Mouse (Mus musculus) midbrain, postnatal 0 days (tissue): ENCODE data around the gene Adam23. TPM values are rescaled to one million over a fixed set of nuclear protein-coding genes. Genes with fewer than 3 reads are reported as not detected.
"Not testable (repeated sequence)": the region's sequence is repeated elsewhere in the genome, so short reads cannot be mapped to it uniquely, and the experiment has no call there.

Experiments used
- ATAC-seq: fragments of 200-750 bp; cut with Nextera tagmentation; 2 replicates; pipeline ENCODE4 v1.8.0; 2017; ENCODE audit warnings: moderate number of reproducible peaks, mild to moderate bottlenecking, moderate TSS enrichment, moderate library complexity; ENCODE audit not compliant: low FRiP score
- DNase-seq: peaks from one replicate; pipeline ENCODE4 v3.0.0-alpha.2; 2015; ENCODE audit warnings: low spot score
- H3K27ac ChIP-seq: fragments of 300-500 bp; sonication (generic); 2 replicates; pipeline ENCODE4 v1.5.1; 2014; ENCODE audit warnings: low read depth, mild to moderate bottlenecking, low read length, mixed read lengths
- H3K27me3 ChIP-seq: fragments of 300-500 bp; sonication (generic); 2 replicates; pipeline ENCODE4 v1.6.1; 2014; ENCODE audit warnings: low read length, control low read depth, mixed read lengths; ENCODE audit not compliant: insufficient read depth
- H3K36me3 ChIP-seq: fragments of 300-500 bp; sonication (generic); 2 replicates; pipeline ENCODE4 v1.6.1; 2014; ENCODE audit warnings: low read length, control low read depth, mixed read lengths; ENCODE audit not compliant: insufficient read depth
- H3K4me1 ChIP-seq: fragments of 300-500 bp; sonication (generic); 2 replicates; pipeline ENCODE4 v1.6.1; 2014; ENCODE audit warnings: mild to moderate bottlenecking, control low read depth, antibody characterized with exemption, low read length, mixed read lengths; ENCODE audit not compliant: insufficient read depth
- H3K4me2 ChIP-seq: fragments of 300-500 bp; sonication (generic); 2 replicates; pipeline ENCODE4 v1.6.1; 2014; ENCODE audit warnings: low read depth, mild to moderate bottlenecking, low read length, mixed read lengths; ENCODE audit not compliant: poor library complexity, severe bottlenecking
- H3K4me3 ChIP-seq: fragments of 300-500 bp; sonication (generic); 2 replicates; pipeline ENCODE4 v1.5.1; 2014; ENCODE audit warnings: low read depth, mild to moderate bottlenecking, low read length, moderate library complexity
- H3K9ac ChIP-seq: fragments of 300-500 bp; sonication (generic); replicated peaks from 2 replicates; pipeline ENCODE4 v1.6.1; 2014; ENCODE audit warnings: mild to moderate bottlenecking, low read length, moderate library complexity, mixed read lengths; ENCODE audit not compliant: poor library complexity, severe bottlenecking
- H3K9me3 ChIP-seq: fragments of 300-500 bp; sonication (generic); 2 replicates; pipeline ENCODE4 v1.6.1; 2016; ENCODE audit warnings: low read length, control low read depth
- CTCF ChIP-seq: IDR thresholded peaks from 2 replicates; pipeline ENCODE4 v1.5.1; 2016; ENCODE audit warnings: antibody characterized with exemption, mild to moderate bottlenecking
- WGBS: fragments of 180-500 bp; shearing (Covaris S2); extraction: QIAGEN DNeasy Blood & Tissue Kit; methylation state at CpG from one replicate; pipeline ENCODE4 v1.1.7; 2014; 5-methylcytosine and 5-hydroxymethylcytosine counted together
- polyA plus RNA-seq: library from polyadenylated mRNA; unstranded; fragments of >200 nt; fragmentation: Nextera tagmentation; extraction: Ambion mirVana; gene quantifications from 2 replicates; pipeline ENCODE4 v1.2.1, GENCODE M21; 2015
- total RNA-seq: library from RNA; depleted of rRNA; stranded (reverse); fragments of >200 nt; gene quantifications from 2 replicates; pipeline ENCODE4 v1.2.3, GENCODE M21; 2014

Adam23 gene
- total and polyA plus RNA-seq, 2 experiments from 2014 or later, result 19.5 to 65.3 TPM

DNA sequence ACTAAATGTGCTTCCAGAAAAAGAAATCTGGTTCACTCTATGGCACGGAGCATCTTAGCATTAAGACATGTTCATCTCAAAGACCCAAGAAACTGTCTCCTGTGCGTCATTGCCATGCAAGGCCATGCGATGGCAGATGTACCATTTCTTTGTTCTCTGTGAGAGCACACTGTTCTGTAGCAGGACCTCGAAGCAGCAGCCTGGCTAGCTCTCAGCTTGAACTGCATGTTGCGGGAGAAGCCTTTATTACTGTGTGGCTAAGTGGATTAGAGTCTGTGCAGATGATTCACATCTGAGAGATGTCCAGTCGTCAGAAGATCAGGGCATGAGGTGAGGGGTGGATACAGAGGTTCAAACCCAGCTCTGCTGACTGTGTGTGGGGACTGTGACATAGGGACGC, 141.2 kb downstream of the Adam23 start:
- 0 out of 2 replicates have a peak, but pooled peaks have one; percentile 44 for ATAC-seq
- TF ChIP-seq CTCF, result peak; percentile 16; the same call in 1 of the 2 replicates
- WGBS, result 37% methylated on average over 7 of the region's 7 CpGs

DNA sequence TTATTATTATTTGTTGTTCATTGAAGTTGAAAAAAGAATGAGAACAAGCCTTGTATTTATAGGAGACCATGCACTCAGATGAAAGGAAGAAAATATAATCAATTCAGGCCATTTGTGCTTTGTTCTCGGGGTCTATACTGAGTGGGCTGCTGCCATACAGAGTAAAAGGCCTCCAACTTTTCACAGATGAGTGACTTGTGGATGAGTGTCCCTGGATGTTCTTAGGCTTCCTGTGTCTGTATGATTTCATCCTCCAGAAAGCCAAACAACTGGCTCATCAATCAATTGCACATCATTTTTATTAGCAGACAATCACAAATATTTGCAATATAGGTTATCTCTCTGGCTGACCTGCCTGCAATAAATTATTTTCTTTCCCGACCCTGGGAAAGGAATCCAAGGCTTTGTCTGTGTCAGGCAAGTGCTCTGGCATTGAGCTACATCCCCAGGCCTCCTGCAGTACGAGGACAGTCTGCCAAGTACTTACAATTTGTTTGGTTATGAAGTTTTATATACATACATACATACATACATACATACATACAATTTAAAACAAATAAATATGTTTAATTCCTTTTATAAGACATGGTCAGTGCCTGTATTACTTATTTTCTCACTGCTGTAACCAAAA, 158.3 kb downstream of the Adam23 start:
- 56% methylated on average over 3 of the region's 3 CpGs for WGBS
- H3K9me3 ChIP-seq, result no peaks in the 10 kb centered on the region
- H3K4me3 ChIP-seq, result no peak overlapping the region
- no peak for ATAC-seq
- DNase-seq, result no peak
- no peak overlapping the region for H3K4me2 ChIP-seq
- H3K27me3 ChIP-seq, result no peaks in the 10 kb centered on the region
- H3K9ac ChIP-seq, result no peak overlapping the region
- H3K27ac ChIP-seq, result no peak overlapping the region
- no peaks in the 10 kb centered on the region for H3K4me1 ChIP-seq
- H3K36me3 ChIP-seq, result no peaks in the 10 kb centered on the region
- TF ChIP-seq CTCF, result no peak

More for the DNA sequence above, 141.2 kb downstream of the Adam23 start:
- Histone ChIP-seq H3K36me3 (no peaks in the 10 kb centered on the region), H3K9me3 (no peaks in the 10 kb centered on the region), H3K4me3 (no peak overlapping the region), H3K27ac (no peak overlapping the region), H3K4me1 (no peaks in the 10 kb centered on the region), H3K4me2 (no peak overlapping the region), H3K27me3 (no peaks in the 10 kb centered on the region), H3K9ac (no peak overlapping the region)
- peak; percentile 18 for DNase-seq

DNA sequence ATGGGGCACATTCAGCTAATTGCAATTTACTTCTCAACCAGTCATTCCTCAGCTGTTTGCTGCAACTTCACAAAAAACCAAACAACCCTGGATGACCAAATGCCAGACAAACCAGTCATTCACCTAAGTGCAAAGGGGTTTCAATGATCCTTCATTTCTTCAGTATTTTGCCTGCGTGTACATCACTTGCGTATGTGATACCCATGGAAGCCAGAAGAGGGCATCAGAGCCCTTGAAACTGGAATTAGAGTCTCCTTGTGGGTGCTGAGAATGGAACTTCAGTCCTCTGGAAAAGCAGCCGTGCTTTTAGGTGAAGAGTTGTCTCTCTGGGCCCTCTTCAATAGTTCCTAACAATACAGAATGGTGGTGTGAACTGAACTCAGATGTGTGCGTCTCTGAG, 163.9 kb downstream of the Adam23 start:
- peak; percentile 12; the same call in 1 of the 2 replicates for TF ChIP-seq CTCF
- WGBS, result 89% methylated on average over 4 of the region's 4 CpGs

DNA sequence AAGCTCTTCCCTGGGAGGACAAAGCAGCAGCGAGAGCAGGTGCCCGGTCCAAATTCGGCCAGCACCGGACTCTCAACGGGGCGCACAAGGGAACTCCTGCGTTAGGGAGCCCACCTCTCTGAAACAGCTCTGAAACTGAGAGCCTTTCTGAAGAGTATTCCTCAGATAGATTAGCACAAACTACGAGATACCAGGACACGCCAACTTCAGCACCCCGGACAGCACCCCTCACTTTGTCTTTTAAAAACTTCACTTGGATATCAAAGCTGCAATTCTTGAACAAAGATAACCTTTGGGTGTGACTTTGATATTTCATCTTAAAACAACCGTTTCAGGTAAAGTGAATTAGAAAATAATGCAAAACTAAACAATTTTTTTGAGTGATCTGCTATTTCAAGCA, 168.9 kb downstream of the Adam23 start:
- WGBS, result 2% methylated on average over 11 of the region's 11 CpGs
- DNase-seq (peak; percentile 3), ATAC-seq (no peak)
- Histone ChIP-seq H3K4me2 (peak overlapping the region; percentile 42), H3K4me3 (peak overlapping the region; percentile 20), H3K4me1 (no peaks in the 10 kb centered on the region), H3K9me3 (no peaks in the 10 kb centered on the region), H3K27ac (no peak overlapping the region), H3K36me3 (no peaks in the 10 kb centered on the region), H3K27me3 (no peaks in the 10 kb centered on the region), H3K9ac (0 out of 2 replicates have a peak overlapping the region, but pooled peaks have one; percentile 9)
- no peak for TF ChIP-seq CTCF

More for the DNA sequence above, 163.9 kb downstream of the Adam23 start:
- no peaks in the 10 kb centered on the region for H3K27me3 ChIP-seq
- no peak overlapping the region for H3K9ac ChIP-seq
- H3K4me3 ChIP-seq, result no peak overlapping the region
- H3K4me1 ChIP-seq, result no peaks in the 10 kb centered on the region
- H3K9me3 ChIP-seq, result no peaks in the 10 kb centered on the region
- no peak overlapping the region for H3K4me2 ChIP-seq
- no peak for ATAC-seq
- DNase-seq, result no peak
- H3K27ac ChIP-seq, result no peak overlapping the region
- H3K36me3 ChIP-seq, result no peaks in the 10 kb centered on the region

DNA sequence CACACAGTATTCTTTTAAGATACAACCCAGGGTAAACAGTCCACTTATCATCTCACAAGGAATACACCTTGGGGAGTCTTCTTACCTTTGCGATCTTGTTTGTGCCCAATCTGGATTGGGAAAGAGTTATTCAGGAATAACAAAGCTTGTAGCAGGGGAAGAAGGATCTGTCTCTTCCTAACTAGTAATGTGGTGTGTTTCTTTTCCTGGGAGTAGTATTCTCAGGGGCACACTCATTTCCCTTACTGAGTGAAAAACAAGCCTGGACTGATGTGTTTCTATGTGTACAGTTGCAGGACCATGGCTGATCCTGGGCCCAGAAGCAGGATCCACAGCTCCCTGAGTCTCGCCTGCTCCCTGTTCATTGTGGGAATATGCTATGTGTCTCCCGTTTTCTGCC, 170.0 kb downstream of the Adam23 start, which contains the start of gene Gm39653:
Gm39653 (plus strand) TSS at position 301 of the 400 bp plus-strand sequence.
- Histone ChIP-seq H3K9me3 (no peaks in the 10 kb centered on the region), H3K4me1 (no peaks in the 10 kb centered on the region), H3K36me3 (no peaks in the 10 kb centered on the region), H3K9ac (no peak within 1 kb of the TSS), H3K27me3 (no peaks in the 10 kb centered on the region), H3K4me2 (no peak within 1 kb of the TSS), H3K4me3 (no peak within 1 kb of the TSS), H3K27ac (no peak within 1 kb of the TSS)
- WGBS, result 84% methylated on average over 3 of the region's 3 CpGs
- TF ChIP-seq CTCF, result no peak
- DNase-seq, result no peak
- ATAC-seq, result no peak

DNA sequence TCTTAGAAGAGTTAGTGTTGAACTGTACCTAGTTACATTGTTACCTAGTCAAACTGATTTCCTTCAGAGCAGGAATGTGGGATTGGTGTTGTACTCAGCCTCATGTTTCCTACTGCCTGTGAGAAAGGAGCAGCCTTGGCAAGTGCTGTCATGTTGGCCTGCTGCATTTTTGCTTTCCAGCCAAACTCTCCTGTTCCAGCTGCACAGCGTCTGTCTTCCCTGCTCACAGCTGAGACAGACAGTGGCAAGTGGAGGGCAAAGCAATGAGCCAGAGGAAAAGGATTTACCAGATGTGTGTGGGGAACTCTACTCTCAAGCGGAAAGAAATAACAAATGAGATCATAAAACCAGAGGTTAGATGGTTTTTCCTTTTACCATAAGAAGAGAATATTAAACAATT, 182.5 kb downstream of the Adam23 start:
- Histone ChIP-seq H3K4me1 (no peaks in the 10 kb centered on the region), H3K27ac (no peak overlapping the region), H3K36me3 (no peaks in the 10 kb centered on the region), H3K9me3 (no peaks in the 10 kb centered on the region), H3K4me3 (no peak overlapping the region), H3K9ac (no peak overlapping the region), H3K27me3 (no peaks in the 10 kb centered on the region), H3K4me2 (no peak overlapping the region)
- ATAC-seq, result no peak
- DNase-seq, result peak; percentile 37
- no peak for TF ChIP-seq CTCF
- WGBS, result 53% methylated on average over 2 of the region's 2 CpGs

DNA sequence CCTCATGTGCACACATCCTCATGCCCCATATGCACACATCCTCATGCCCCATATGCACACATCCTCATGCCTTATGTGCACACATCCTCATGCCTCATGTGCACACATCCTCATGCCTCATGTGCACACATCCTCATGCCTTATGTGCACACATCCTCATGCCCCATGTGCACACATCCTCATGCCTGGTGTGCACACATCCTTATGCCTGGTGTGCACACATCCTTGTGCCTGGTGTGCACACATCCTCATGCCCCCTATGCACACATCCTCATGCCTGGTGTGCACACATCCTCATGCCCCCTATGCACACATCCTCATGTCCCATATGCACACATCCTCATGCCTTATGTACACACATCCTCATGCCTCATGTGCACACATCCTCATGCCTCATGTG, 184.7 kb downstream of the Adam23 start:
- not testable (repeated sequence) for ATAC-seq, H3K9me3 ChIP-seq, H3K27me3 ChIP-seq, DNase-seq, H3K9ac ChIP-seq, H3K4me3 ChIP-seq, H3K4me1 ChIP-seq, H3K27ac ChIP-seq, H3K4me2 ChIP-seq, H3K36me3 ChIP-seq
